Mouse (Mus musculus) stomach, adult 2 months (tissue): ENCODE data around the gene Gimd1. TPM values are rescaled to one million over a fixed set of nuclear protein-coding genes. Genes with fewer than 3 reads are reported as not detected.

ENCODE experiments used
- polyA plus RNA-seq: library from polyadenylated mRNA; depleted of rRNA; stranded (reverse); fragments of >200 nt; gene quantifications from 2 replicates; pipeline ENCODE4 v1.2.3, GENCODE M21; 2012; rRNA removed

The Gimd1 gene
- polyA plus RNA-seq, result not detected in 2 replicates

DNA sequence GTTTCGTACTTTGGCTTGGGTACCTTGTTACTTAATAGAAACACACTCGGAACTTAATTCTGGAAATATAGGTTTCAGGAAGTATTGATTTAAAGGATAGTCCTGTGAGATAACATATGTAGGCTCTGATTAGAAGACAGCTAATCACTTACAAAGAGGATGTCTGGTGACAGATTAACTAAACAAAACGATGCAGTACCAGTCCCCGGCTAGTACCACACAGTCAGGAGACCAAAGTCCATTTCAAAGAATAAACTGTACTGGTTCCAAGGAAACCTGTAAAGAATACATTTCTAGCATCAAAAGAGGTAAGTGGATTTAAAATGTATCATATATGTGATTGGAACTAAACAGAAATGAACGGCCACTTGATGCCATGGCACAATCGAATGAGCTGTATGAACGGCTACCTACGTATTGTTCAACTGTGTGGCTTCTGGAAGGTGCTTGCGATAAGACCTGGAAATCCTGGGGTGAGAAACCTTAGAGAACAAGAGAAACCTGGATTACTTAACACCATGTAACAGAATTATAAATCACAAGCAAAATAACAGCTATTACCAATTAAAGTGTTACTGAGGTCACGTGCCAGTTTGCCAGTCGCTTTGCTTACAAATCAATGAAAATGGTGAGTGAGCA, at the start of gene Gimd1:
TSS of gene Gimd1 (plus strand) at position 220 of the 639 bp plus-strand sequence.

DNA sequence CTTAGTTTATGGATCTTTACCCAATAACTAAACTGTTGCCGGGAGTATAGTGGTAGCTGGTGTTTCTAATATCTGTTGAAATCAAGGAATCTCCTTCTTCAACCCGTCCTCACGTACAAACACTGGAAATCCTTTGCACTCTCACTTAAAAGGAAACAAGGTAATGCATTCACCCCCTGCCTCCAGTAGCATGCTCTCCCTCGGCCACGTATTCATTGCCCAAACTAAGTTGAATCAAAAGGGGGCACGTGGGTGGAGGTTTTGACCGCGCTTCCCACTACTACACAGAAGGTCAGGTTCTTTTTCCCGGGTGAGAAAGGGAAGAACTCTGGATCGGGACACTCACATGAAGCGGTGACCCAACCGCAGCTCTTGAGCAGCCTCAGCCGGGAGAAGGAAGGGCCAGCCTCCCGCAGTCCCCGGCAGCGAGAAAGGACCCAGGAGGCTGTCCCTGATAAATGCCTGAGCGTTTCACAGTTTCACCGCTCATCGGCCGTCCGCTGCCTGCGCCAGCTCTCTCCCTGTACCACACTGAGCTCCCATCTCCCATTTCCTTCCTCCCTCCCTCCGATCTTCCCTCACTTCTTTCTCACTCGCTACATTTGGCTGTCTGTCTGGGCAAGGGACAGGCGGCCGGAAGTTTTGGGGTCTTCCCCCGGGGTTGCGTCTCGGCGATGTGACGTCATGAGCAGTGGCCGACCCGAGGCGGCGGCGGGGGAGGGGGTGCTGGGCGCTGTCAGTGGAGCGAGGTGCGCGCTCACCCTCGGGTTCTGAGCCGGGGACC, 54.0 kb downstream of the Gimd1 start, which contains the start of gene Tbck:
TSS of gene Tbck (plus strand) at position 698 of the 784 bp plus-strand sequence.

DNA sequence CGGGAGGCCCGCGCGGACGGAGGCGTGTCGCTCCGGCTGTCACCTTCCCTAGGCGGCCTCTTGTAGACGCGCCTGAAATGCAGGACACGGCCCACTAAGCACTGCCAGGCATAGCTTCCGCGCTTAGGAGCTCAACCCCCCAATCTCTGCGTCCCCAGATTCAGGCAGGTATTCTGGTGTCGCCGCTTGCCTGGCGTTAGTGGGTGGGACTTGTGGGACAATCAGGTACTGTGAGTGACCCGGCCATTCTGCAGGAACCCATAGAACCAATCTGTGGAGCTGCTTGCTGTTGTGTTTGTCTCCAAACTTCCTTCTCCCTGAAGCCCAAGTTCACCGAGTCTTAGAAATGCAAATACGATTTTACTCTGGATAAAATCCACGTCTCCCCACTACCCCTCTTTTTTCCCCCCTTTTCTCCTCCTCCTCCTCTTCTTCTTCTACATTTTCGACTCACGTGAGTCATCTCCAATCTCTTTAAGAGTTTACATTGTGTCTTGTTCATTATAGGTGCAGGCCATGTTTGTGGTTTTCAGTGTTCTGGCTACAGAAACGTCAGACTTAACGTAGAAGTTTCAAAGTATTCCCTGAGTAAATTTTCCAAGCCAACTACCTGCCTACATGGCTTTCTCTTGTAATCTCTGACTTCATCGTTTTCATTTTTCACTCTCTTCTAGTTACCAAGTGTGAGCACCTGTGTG, 54.8 kb downstream of the Gimd1 start, which contains the start of gene Aimp1:
TSS of gene Aimp1 (minus strand) at position 140 of the 698 bp plus-strand sequence.

Other genes with a start within 250 kb of the Gimd1 start
- gene Tbck, start 54.3 kb downstream of the Gimd1 start, polyA plus RNA-seq, result 1.0 and 1.1 TPM in 2 replicates
- 1.0 and 1.7 TPM in 2 replicates for gene Aimp1, start 54.5 kb downstream of the Gimd1 start, polyA plus RNA-seq